Mouse (Mus musculus) testis, adult 2 months (tissue): Measurements from ENCODE around the gene Cfap54. TPM values are rescaled to one million over a fixed set of nuclear protein-coding genes. Genes with fewer than 3 reads are reported as not detected.

Experiments
- H3K27ac ChIP-seq: fragments of 200-500 bp; 2 replicates; pipeline ENCODE4 v1.5.1; 2012; ENCODE audit warnings: low read depth, low read length; ENCODE audit not compliant: control insufficient read depth, insufficient read depth
- H3K27me3 ChIP-seq: fragments of 200-500 bp; 2 replicates; pipeline ENCODE4 v1.6.1; 2012; ENCODE audit warnings: mild to moderate bottlenecking, low read length, moderate library complexity; ENCODE audit not compliant: control insufficient read depth, insufficient read depth
- H3K36me3 ChIP-seq: fragments of 200-500 bp; 2 replicates; pipeline ENCODE4 v1.6.1; 2012; ENCODE audit warnings: mild to moderate bottlenecking, low read length; ENCODE audit not compliant: control insufficient read depth, insufficient read depth
- H3K4me1 ChIP-seq: fragments of 200-500 bp; 2 replicates; pipeline ENCODE4 v1.6.1; 2012; ENCODE audit warnings: low read length; ENCODE audit not compliant: control insufficient read depth, insufficient read depth
- H3K4me3 ChIP-seq: fragments of 200-500 bp; 2 replicates; pipeline ENCODE4 v1.5.1; 2012; ENCODE audit warnings: low read depth, mild to moderate bottlenecking, low read length, moderate library complexity, mixed read lengths; ENCODE audit not compliant: control insufficient read depth
- CTCF ChIP-seq: fragments of 200-500 bp; IDR thresholded peaks from 2 replicates; pipeline ENCODE4 v1.5.1; 2012; ENCODE audit warnings: low read depth, mild to moderate bottlenecking, inconsistent platforms, low read length, moderate library complexity; ENCODE audit not compliant: control insufficient read depth, insufficient read depth, insufficient replicate concordance
- POLR2A ChIP-seq: fragments of 200-500 bp; IDR thresholded peaks from 2 replicates; pipeline ENCODE4 v1.6.1; 2012; ENCODE audit warnings: low read depth, mild to moderate bottlenecking, inconsistent platforms, low read length, moderate library complexity; ENCODE audit not compliant: control insufficient read depth
- polyA plus RNA-seq: library from polyadenylated mRNA; depleted of rRNA; stranded (reverse); fragments of >200 nt; gene quantifications from 2 replicates; pipeline ENCODE4 v1.2.3, GENCODE M21; 2012

Gene Cfap54
- polyA plus RNA-seq, 1 experiment, result 12.7 TPM

DNA sequence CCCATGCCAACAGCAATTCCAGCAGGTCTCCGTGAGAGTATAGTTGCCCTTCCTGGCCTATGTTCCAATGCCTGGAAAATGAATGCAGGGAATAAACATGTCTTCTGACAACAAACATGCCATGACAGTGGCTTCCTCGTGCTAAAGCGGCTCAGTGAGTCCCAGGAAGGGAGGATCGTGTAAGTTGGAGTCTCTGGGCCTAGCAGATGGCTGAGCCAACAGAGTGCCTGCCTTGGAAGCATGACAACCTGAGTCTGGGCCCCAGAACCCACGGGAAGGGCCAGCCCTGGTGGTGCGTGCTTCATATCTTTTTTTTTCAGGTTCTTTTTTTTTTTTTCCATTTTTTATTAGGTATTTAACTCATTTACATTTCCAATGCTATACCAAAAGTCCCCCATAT is 27.6 kb downstream of the Cfap54 start:
- Histone ChIP-seq H3K27me3 (no peaks in the 10 kb centered on the region), H3K27ac (no peak overlapping the region)

DNA sequence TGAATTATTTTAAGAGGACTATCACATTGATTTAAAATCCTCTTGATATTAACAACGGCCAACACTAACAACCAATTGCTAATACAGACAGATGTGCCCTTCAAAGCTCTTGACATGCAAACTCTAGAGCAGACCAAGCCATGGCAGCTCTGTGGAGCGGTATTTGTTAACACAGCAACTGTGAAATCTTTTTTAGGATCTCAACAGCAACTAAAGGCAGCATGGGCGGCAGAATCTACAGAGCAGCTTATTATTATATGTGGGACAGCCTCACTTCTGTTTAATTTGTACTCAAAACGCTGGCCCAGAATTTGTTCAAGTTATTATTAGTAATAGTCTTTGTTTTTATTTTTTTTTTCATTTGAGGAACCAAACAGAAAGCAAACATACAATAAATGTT is 28.1 kb downstream of the Cfap54 start:
- TF ChIP-seq CTCF, result no peak
- TF ChIP-seq POLR2A, result no peak
- no peak overlapping the region for H3K4me3 ChIP-seq
- no peak overlapping the region for H3K27ac ChIP-seq
- H3K27me3 ChIP-seq, result no peaks in the 10 kb centered on the region
- no peaks in the 10 kb centered on the region for H3K4me1 ChIP-seq
- no peaks in the 10 kb centered on the region for H3K36me3 ChIP-seq

More for the DNA sequence above, 27.6 kb downstream of the Cfap54 start:
- TF ChIP-seq POLR2A, result no peak
- TF ChIP-seq CTCF, result no peak
- no peaks in the 10 kb centered on the region for H3K4me1 ChIP-seq
- no peaks in the 10 kb centered on the region for H3K36me3 ChIP-seq
- no peak overlapping the region for H3K4me3 ChIP-seq

DNA sequence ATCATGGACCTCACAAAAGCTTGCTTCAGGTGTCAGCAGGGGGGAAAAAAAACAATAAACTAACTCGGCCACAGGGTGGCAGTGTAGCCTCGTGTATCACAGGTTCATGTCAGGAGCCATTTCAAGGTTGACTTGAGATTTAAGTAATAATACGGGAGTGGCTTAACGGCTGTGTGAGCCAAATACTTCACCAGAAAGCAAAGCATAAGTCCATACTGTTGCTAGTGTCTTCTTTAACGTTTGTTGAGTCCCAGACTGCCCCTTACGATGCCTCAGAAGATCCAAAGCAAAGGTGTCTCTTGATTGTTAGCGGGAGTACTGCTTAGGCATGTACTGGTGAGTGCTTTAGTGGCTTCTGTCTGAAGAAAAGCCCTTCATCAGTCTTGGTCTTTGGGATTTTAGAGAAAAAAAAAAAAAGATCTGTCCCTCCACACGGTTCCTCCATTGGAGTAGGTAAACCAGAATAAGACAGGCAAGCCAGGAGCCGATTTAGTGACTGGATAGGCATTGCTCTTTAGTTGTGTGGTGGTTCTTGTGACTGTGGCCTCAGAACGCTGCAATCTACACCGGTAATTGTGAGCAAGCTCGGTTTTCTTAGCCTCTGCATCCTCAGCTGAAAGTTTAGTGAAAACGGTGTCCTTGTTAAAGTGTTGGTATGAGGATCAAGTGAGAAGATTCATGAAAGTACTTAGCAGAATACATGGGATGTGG is 30.2 kb downstream of the Cfap54 start:
- H3K4me1 ChIP-seq, result no peaks in the 10 kb centered on the region
- H3K4me3 ChIP-seq, result no peak overlapping the region
- TF ChIP-seq POLR2A (no peak), CTCF (no peak)
- H3K36me3 ChIP-seq, result no peaks in the 10 kb centered on the region
- no peak overlapping the region for H3K27ac ChIP-seq
- H3K27me3 ChIP-seq, result no peaks in the 10 kb centered on the region

DNA sequence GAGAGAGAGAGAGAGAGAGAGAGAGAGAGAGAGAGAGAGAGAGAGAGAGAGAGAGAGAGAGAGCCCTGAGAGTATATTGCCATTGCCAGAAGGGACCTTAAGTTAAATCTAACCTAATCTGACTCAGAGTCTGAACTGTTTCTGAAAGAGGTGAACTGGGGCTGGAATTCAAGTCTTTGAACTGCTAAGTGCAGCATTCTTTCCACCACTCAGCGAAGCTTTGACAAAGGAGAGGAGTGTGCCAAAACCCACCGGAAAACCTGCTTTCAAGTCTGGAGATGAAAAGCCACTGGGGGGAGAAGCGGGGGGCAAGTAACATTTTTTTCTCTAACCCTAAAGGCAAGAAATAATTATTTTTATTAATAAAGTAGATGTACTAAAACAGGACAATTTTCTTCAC is 30.8 kb downstream of the Cfap54 start:
- Histone ChIP-seq H3K27me3 (no peaks in the 10 kb centered on the region), H3K4me3 (no peak overlapping the region), H3K27ac (no peak overlapping the region), H3K36me3 (no peaks in the 10 kb centered on the region), H3K4me1 (no peaks in the 10 kb centered on the region)
- TF ChIP-seq POLR2A, result no peak
- no peak for TF ChIP-seq CTCF

DNA sequence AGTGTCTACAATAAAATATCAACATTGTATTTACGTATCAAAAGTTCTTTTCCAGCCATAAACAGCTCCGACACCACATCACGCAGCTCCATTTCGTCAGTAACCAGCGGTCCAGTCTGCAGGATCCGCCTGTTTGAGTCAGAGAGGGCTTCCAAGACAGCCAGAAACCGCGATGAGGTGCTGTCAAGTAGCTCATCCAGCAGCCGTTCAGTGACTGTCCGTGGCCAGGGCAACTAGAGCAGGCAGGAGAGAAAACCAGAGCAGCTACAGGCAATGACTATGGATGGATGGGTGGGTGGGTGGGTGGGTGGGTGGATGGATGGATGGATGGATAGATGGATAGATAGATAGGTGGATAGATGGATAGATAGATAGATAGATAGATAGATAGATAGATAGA is 38.2 kb downstream of the Cfap54 start:
- H3K4me1 ChIP-seq, result no peaks in the 10 kb centered on the region
- no peak overlapping the region for H3K27ac ChIP-seq
- H3K36me3 ChIP-seq, result no peaks in the 10 kb centered on the region; the same call in 1 of the 2 replicates
- H3K27me3 ChIP-seq, result no peaks in the 10 kb centered on the region
- TF ChIP-seq CTCF, result no peak
- TF ChIP-seq POLR2A, result no peak
- H3K4me3 ChIP-seq, result no peak overlapping the region

DNA sequence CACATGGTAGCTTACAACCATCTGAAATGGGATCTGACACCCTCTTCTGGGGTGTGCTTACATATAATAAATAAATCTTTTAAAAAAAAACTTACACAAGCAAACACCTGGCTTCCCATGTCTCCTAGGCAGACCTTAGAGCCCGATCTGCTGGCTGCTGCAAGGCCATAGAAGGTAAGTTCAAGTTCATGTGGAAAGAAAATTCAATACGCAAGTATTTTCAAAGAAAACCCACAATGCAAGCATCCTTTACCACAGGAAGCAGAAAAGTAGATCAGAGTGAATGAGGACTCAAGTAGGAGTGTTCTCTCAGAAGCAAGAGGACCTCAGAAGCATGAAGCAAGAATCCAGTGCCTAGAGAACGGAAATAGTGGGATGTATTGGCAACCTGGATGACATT is 39.6 kb downstream of the Cfap54 start:
- Histone ChIP-seq H3K4me3 (no peak overlapping the region), H3K27me3 (no peaks in the 10 kb centered on the region), H3K4me1 (no peaks in the 10 kb centered on the region), H3K27ac (no peak overlapping the region), H3K36me3 (no peaks in the 10 kb centered on the region; the same call in 1 of the 2 replicates)
- no peak for TF ChIP-seq POLR2A

DNA sequence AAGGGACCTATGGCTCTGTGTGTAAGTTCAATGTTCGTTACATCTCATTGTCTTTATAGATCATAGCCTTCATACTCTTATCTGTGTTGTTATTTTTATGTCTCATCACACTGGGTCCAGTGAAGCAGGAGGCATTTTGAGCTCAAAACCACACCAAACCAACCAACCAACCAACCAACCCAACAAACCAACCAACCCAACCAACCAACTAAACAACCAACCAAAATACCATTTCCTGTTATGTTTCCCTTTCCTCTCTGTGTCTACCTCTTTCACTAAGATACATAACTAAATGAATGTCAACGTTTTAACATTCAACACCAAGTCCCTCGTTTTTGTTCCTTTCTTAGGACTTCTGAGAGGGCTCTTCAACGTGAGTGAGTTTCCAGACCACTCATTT is 40.0 kb downstream of the Cfap54 start:
- Histone ChIP-seq H3K27me3 (no peaks in the 10 kb centered on the region), H3K4me3 (no peak overlapping the region), H3K27ac (no peak overlapping the region), H3K36me3 (no peaks in the 10 kb centered on the region; the same call in 1 of the 2 replicates), H3K4me1 (no peaks in the 10 kb centered on the region)
- TF ChIP-seq POLR2A (no peak), CTCF (no peak)

DNA sequence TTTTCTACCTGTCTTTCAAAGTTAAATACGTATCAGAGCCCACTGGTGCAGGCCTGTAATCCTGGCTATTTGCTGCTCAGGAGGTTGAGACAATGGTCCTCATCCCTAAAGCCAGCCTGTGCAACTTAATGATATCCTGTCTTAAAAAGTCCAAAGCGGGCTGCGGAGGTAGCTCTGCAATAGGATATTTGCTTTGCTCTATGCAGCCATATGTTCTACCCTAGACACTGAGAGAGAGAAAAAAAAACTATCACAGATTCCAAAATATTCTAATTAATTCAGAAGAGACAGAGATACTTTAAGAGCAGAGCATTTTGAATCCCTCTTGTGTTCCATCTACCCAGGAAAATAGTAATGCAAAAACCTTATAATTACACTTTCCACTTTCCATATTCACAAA is 44.9 kb downstream of the Cfap54 start:
- no peak overlapping the region for H3K4me3 ChIP-seq
- no peaks in the 10 kb centered on the region for H3K36me3 ChIP-seq
- H3K27me3 ChIP-seq, result no peaks in the 10 kb centered on the region
- H3K27ac ChIP-seq, result no peak overlapping the region
- no peaks in the 10 kb centered on the region for H3K4me1 ChIP-seq
- TF ChIP-seq POLR2A, result no peak
- TF ChIP-seq CTCF, result no peak
